Mouse (Mus musculus): Measurements from ENCODE around the gene Znhit1. TPM values are rescaled to one million over a fixed set of nuclear protein-coding genes. Genes with fewer than 3 reads are reported as not detected.

The Znhit1 gene
- polyA plus RNA-seq, 1 experiment, result 438 TPM

DNA sequence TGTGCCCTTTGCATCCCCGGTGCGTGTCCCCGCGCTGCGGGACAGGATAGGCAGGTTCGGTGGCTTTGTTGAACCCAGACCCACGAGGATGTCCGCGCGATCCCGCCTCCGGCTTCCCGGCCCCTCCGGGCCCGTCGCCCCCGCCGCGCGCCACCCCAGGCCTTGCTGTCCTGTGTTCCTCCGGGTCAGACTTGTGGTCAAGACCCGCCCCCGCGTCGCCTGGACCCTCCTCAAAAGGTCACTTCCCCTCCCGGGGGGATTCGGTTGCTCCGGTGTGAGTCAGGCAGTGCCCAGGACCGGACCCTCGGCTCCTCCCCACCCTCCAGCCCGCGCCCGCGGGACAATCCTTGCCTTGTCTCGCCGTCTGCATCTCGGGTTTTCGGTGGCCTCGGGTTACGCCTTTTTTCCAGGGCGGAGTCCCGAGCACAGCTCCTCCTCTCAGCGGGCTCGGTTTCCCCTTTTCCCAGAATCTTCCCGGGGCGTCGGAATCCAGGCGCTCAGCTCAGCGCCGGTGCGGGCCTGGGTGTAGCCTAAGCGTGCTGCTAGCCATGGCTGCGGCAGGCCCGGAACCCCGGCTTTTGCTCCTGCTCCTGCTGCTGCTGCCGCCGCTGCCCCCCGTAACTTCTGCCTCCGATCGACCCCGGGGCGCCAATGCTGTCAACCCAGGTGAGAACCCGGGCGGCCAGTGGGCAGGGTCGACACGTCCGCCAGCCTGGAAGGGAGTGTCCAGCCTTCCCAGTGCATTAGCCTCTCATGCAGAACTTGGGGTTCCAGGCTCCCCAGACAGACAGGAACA, 485 bp downstream of the Znhit1 start:
- TF ChIP-seq GATA1 (IDR thresholded peaks at IDR 0.05; ENCODE audit: borderline replicate concordance, low read length) (no peak), FLI1 (IDR thresholded peaks at IDR 0.05; ENCODE audit: low read length) (no peak)
- H3K4me1 ChIP-seq, result peaks cover 40% of the 10 kb centered on the region
- H3K4me3 ChIP-seq (replicated peaks), result peak overlapping the region; percentile 95
- H3K9me3 ChIP-seq, result no peaks in the 10 kb centered on the region
- H3K27me3 ChIP-seq (replicated peaks), result no peaks in the 10 kb centered on the region
- H3K36me3 ChIP-seq (replicated peaks; ENCODE audit: low read length), result peaks cover 67% of the 10 kb centered on the region

- peaks cover 67% of the 10 kb centered on the region for H3K36me3 ChIP-seq (replicated peaks; ENCODE audit: low read length)
- H3K4me1 ChIP-seq, result peaks cover 40% of the 10 kb centered on the region
- no peak for TF ChIP-seq FLI1 (IDR thresholded peaks at IDR 0.05; ENCODE audit: low read length)
- TF ChIP-seq GATA1 (IDR thresholded peaks at IDR 0.05; ENCODE audit: borderline replicate concordance, low read length), result no peak
Measured at GRCm38 (mm10) chr5:136986695-136987137, 1.1 kb downstream of the Znhit1 start, which contains the start of gene Plod3. Gene Plod3 (plus strand): TSS chr5:136987019.

GRCm38 (mm10) chr5:136984828-136985227, 3.0 kb downstream of the Znhit1 start:
- Histone ChIP-seq H3K4me3 (replicated peaks) (no peak overlapping the region), H3K9me3 (no peaks in the 10 kb centered on the region), H3K36me3 (replicated peaks; ENCODE audit: low read length) (peaks cover 64% of the 10 kb centered on the region), H3K4me1 (peaks cover 34% of the 10 kb centered on the region), H3K27me3 (replicated peaks) (no peaks in the 10 kb centered on the region)
- TF ChIP-seq FLI1 (IDR thresholded peaks at IDR 0.05; ENCODE audit: low read length), result no peak
- no peak for TF ChIP-seq GATA1 (IDR thresholded peaks at IDR 0.05; ENCODE audit: borderline replicate concordance, low read length)

More at GRCm38 (mm10) chr5:136986695-136987137, 1.1 kb downstream of the Znhit1 start, which contains the start of gene Plod3:
- Histone ChIP-seq H3K9me3 (no peaks in the 10 kb centered on the region), H3K4me3 (replicated peaks) (peak within 1 kb of the TSS; percentile 95), H3K27me3 (replicated peaks) (no peaks in the 10 kb centered on the region)

DNA sequence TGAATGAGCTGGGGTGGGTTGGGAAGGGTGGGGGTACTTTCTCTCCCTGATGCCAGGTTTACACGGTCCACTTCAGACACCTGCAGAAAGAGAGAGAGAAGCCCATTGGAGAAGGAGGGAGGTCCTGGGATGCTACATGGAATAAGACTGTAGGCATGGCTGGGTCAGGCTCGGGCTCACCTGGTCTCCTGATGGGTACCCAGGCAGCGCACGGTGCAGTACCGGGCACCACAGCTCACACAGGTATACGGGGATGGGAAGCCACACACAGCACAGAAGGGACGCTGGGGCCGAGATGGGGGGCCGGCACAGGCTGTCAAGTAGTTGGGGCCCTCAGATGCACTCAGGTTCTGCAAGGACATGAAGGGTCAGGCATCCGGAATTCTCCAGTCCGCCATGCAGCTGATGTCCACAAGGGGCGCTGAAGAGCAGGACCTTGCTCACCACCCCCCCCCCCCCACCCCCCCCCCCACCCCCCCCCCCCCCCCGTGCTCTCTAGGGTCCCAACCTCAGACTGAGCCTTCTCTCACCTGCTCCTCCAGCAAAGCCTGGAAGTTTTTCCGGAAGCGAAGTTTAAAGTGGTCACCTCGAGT, 5.4 kb downstream of the Znhit1 start:
- peaks cover 18% of the 10 kb centered on the region for H3K4me1 ChIP-seq
- TF ChIP-seq GATA1 (IDR thresholded peaks at IDR 0.05; ENCODE audit: borderline replicate concordance, low read length) (no peak), FLI1 (IDR thresholded peaks at IDR 0.05; ENCODE audit: low read length) (no peak)
- H3K9me3 ChIP-seq, result peaks cover 6% of the 10 kb centered on the region
- H3K27me3 ChIP-seq (replicated peaks), result no peaks in the 10 kb centered on the region
- H3K36me3 ChIP-seq (replicated peaks; ENCODE audit: low read length), result peaks cover 55% of the 10 kb centered on the region
- no peak overlapping the region for H3K4me3 ChIP-seq (replicated peaks)

GRCm38 (mm10) chr5:136980974-136981373, 6.8 kb downstream of the Znhit1 start:
- Histone ChIP-seq H3K4me3 (replicated peaks) (no peak overlapping the region), H3K36me3 (replicated peaks; ENCODE audit: low read length) (peaks cover 55% of the 10 kb centered on the region), H3K4me1 (peaks cover 12% of the 10 kb centered on the region), H3K27me3 (replicated peaks) (no peaks in the 10 kb centered on the region), H3K9me3 (peaks cover 6% of the 10 kb centered on the region)
- TF ChIP-seq GATA1 (IDR thresholded peaks at IDR 0.05; ENCODE audit: borderline replicate concordance, low read length) (no peak), FLI1 (IDR thresholded peaks at IDR 0.05; ENCODE audit: low read length) (no peak)

DNA sequence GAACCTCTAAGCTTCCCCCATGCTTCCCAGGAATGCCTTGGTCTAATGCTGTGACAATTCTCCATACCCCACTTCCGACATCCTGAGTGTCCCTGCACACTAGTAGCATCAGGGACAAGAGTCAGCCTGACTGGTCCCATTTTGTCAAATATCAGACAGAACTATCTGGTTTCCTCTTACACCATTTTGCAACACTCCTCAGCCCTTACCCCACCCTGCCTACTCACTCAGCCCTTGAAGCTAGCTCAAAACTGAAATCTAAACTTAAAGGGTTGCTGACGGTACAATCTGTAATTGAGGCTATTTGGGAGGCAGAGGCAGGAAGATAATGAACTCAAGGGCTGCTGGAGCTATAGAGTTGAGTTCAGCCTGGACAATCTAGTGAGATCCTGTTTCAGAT, 8.1 kb downstream of the Znhit1 start:
- Histone ChIP-seq H3K36me3 (replicated peaks; ENCODE audit: low read length) (peaks cover 51% of the 10 kb centered on the region), H3K4me3 (replicated peaks) (no peak overlapping the region), H3K4me1 (peaks cover 9% of the 10 kb centered on the region; the same call in 1 of the 2 replicates), H3K27me3 (replicated peaks) (peaks cover 7% of the 10 kb centered on the region), H3K9me3 (peaks cover 6% of the 10 kb centered on the region)
- TF ChIP-seq FLI1 (IDR thresholded peaks at IDR 0.05; ENCODE audit: low read length) (no peak), GATA1 (IDR thresholded peaks at IDR 0.05; ENCODE audit: borderline replicate concordance, low read length) (no peak)

DNA sequence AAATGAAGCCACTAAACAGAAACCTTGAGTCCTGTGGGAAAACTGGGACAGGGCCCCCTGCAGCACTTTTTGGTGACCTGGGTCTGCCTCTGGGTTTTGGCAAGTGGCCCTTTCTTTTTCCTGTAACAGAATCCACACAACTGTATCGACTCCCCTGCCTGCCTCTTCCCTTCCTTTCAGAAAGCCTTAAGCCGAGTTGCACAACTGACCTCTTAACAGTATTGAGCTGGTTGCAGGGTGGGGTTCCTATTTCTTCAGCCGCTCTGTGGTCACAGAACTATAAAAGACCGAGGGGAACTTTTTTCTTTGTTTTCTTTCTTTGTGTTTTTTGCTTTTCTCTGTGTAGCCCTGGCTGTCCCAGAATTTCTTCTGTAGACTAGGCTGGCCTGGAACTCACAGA, 10.1 kb downstream of the Znhit1 start:
- Histone ChIP-seq H3K27me3 (replicated peaks) (peaks cover 16% of the 10 kb centered on the region), H3K4me1 (peaks cover 20% of the 10 kb centered on the region), H3K9me3 (peaks cover 6% of the 10 kb centered on the region), H3K4me3 (replicated peaks) (no peak overlapping the region), H3K36me3 (replicated peaks; ENCODE audit: low read length) (peaks cover 31% of the 10 kb centered on the region)
- TF ChIP-seq FLI1 (IDR thresholded peaks at IDR 0.05; ENCODE audit: low read length), result no peak
- TF ChIP-seq GATA1 (IDR thresholded peaks at IDR 0.05; ENCODE audit: borderline replicate concordance, low read length), result no peak

GRCm38 (mm10) chr5:136973670-136974069, 14.2 kb downstream of the Znhit1 start:
- H3K27me3 ChIP-seq (replicated peaks), result peaks cover 18% of the 10 kb centered on the region
- H3K36me3 ChIP-seq (replicated peaks; ENCODE audit: low read length), result peaks cover 2% of the 10 kb centered on the region
- H3K4me3 ChIP-seq (replicated peaks), result no peak overlapping the region
- TF ChIP-seq FLI1 (IDR thresholded peaks at IDR 0.05; ENCODE audit: low read length) (no peak), GATA1 (IDR thresholded peaks at IDR 0.05; ENCODE audit: borderline replicate concordance, low read length) (no peak)
- H3K4me1 ChIP-seq, result peaks cover 20% of the 10 kb centered on the region
- no peaks in the 10 kb centered on the region for H3K9me3 ChIP-seq

- TF ChIP-seq GATA1 (IDR thresholded peaks at IDR 0.05; ENCODE audit: borderline replicate concordance, low read length) (no peak), FLI1 (IDR thresholded peaks at IDR 0.05; ENCODE audit: low read length) (no peak)
- peaks cover 32% of the 10 kb centered on the region for H3K36me3 ChIP-seq (replicated peaks; ENCODE audit: low read length)
- H3K4me3 ChIP-seq (replicated peaks), result no peak overlapping the region
- peaks cover 17% of the 10 kb centered on the region for H3K27me3 ChIP-seq (replicated peaks)
- no peaks in the 10 kb centered on the region for H3K9me3 ChIP-seq
- peaks cover 33% of the 10 kb centered on the region for H3K4me1 ChIP-seq
Measured at GRCm38 (mm10) chr5:136970703-136971102, 17.1 kb downstream of the Znhit1 start.

- TF ChIP-seq GATA1 (IDR thresholded peaks at IDR 0.05; ENCODE audit: borderline replicate concordance, low read length) (no peak), FLI1 (IDR thresholded peaks at IDR 0.05; ENCODE audit: low read length) (no peak)
- peaks cover 2% of the 10 kb centered on the region for H3K27me3 ChIP-seq (replicated peaks)
- no peak overlapping the region for H3K4me3 ChIP-seq (replicated peaks)
- H3K36me3 ChIP-seq (replicated peaks; ENCODE audit: low read length), result peaks cover 61% of the 10 kb centered on the region
- H3K4me1 ChIP-seq, result peaks cover 43% of the 10 kb centered on the region
- H3K9me3 ChIP-seq, result no peaks in the 10 kb centered on the region
Measured at GRCm38 (mm10) chr5:136967592-136967991, 20.2 kb downstream of the Znhit1 start.

Data from megakaryocyte, embryonic 14.5 days (primary cell).